Mouse (Mus musculus) liver, embryonic 13.5 days (tissue): ENCODE data around the gene Smc1b. TPM values are rescaled to one million over a fixed set of nuclear protein-coding genes. Genes with fewer than 3 reads are reported as not detected.

Source experiments
- ATAC-seq: fragments of 200-750 bp; cut with Nextera tagmentation; 2 replicates; pipeline ENCODE4 v1.8.0; 2017; ENCODE audit warnings: low read depth, mild to moderate bottlenecking, moderate number of reproducible peaks, moderate library complexity
- DNase-seq: peaks from one replicate; pipeline ENCODE4 v3.0.0; 2022
- H3K27ac ChIP-seq: fragments of 300-500 bp; sonication (generic); 2 replicates; pipeline ENCODE4 v1.5.1; 2015; ENCODE audit warnings: moderate library complexity, mild to moderate bottlenecking, inconsistent platforms
- H3K27me3 ChIP-seq: fragments of 300-500 bp; sonication (generic); 2 replicates; pipeline ENCODE4 v1.6.1; 2015; ENCODE audit warnings: mild to moderate bottlenecking, inconsistent platforms
- H3K36me3 ChIP-seq: fragments of 300-500 bp; sonication (generic); 2 replicates; pipeline ENCODE4 v1.6.1; 2015; ENCODE audit warnings: mild to moderate bottlenecking, inconsistent platforms
- H3K4me1 ChIP-seq: fragments of 300-500 bp; sonication (generic); replicated peaks from 2 replicates; pipeline ENCODE4 v1.6.1; 2015; ENCODE audit warnings: inconsistent platforms
- H3K4me2 ChIP-seq: fragments of 300-500 bp; sonication (generic); 2 replicates; pipeline ENCODE4 v1.6.1; 2015; ENCODE audit warnings: inconsistent platforms, mild to moderate bottlenecking, moderate library complexity
- H3K4me3 ChIP-seq: fragments of 300-500 bp; sonication (generic); replicated peaks from 2 replicates; pipeline ENCODE4 v1.5.1; 2015; ENCODE audit warnings: mild to moderate bottlenecking, inconsistent platforms
- H3K9ac ChIP-seq: fragments of 300-500 bp; sonication (generic); 2 replicates; pipeline ENCODE4 v1.6.1; 2015; ENCODE audit warnings: mild to moderate bottlenecking, inconsistent platforms
- H3K9me3 ChIP-seq: fragments of 300-500 bp; sonication (generic); replicated peaks from 2 replicates; pipeline ENCODE4 v1.6.1; 2016; ENCODE audit warnings: inconsistent platforms
- WGBS: fragments of 180-500 bp; shearing (Covaris S2); methylation state at CpG from one replicate; pipeline ENCODE4 v1.1.7; 2015; ENCODE audit not compliant: insufficient replicate concordance; 5-methylcytosine and 5-hydroxymethylcytosine counted together
- polyA plus RNA-seq: library from polyadenylated mRNA; unstranded; fragments of >200 nt; fragmentation: Nextera tagmentation; extraction: Ambion mirVana; gene quantifications from 2 replicates; pipeline ENCODE4 v1.2.1, GENCODE M21; 2015

Smc1b gene
- polyA plus RNA-seq, 1 experiment from 2014 or later: 0.35 TPM

DNA sequence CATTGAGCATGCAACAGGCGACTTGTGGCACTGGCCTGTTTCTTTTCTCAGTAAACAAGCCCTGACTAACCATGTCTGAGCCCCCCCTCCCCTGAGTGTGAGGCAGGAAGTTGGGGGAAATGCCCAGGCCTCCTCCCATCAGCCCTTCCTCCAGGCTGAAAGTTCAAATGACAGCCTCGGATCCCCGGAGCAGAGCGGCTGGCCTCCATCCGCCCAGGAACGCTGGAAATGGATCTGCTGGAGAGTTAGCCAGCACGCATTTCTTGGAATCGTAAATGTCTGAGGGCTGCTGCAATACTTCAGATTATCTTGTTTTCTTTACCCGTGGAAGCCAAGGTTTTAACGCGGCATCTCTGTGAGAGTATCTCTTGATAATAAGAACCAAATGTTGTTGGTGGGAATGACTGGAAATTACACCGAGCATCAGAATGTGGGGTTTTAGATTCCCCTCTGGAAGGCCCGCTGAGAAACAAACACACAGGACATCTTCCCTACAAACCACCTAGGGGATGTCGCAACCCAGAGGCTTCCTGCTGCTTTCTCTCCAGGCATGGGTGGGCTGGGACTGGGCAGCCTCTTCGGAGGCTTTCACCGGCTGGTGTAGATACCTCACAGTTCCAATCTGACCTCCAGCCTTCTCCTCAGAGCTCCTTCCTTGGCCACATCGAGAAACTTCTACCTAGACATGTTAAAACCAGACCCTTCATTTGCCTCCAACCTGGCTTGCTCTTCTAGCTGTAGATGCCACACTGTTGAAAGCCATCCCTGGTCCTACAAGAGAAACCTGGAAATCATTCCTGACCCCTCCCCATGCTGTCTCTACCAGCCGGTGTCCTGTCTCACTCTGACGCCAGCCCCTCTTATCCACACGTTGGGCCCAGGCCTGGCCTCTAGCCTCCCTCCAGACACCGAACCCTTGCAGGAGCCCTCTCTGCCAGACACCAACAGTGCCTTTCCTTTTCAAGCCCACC, 31.2 kb upstream of the Smc1b start:
- Histone ChIP-seq H3K4me2 (no peak overlapping the region), H3K36me3 (no peaks in the 10 kb centered on the region), H3K27me3 (no peaks in the 10 kb centered on the region), H3K9me3 (0 out of 2 replicates have a peak, but pooled peaks cover 1% of the 10 kb centered on the region), H3K27ac (no peak overlapping the region), H3K4me3 (no peak overlapping the region), H3K4me1 (no peaks in the 10 kb centered on the region), H3K9ac (no peak overlapping the region)
- DNase-seq: no peak
- WGBS: 34% methylated on average over 21 of the region's 21 CpGs
- ATAC-seq: no peak

DNA sequence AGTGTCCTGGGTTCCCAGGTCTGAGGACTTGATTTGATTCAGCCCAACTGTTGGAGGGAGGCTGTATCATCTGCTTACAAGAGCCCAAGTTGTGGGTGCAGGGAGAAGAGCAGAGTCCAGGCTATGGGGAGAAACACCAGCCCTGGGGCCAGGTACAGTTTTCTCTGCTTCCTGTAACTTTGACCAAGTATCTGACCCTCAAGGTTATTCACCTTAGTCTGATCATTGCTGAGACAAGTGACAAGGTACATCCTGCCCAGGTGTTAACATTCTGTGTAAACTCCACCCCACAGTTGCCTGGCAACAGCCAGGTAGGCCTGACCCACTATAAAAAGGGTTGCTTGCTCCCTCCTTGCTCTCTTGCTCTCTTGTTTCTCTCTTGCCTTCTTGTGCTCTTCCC, 29.7 kb upstream of the Smc1b start:
- no peak for DNase-seq
- ATAC-seq: no peak
- H3K4me3 ChIP-seq: no peak overlapping the region
- 0 out of 2 replicates have a peak, but pooled peaks cover 4% of the 10 kb centered on the region for H3K9me3 ChIP-seq
- H3K27me3 ChIP-seq: no peaks in the 10 kb centered on the region
- H3K9ac ChIP-seq: no peak overlapping the region
- H3K4me2 ChIP-seq: no peak overlapping the region
- H3K27ac ChIP-seq: no peak overlapping the region
- H3K36me3 ChIP-seq: no peaks in the 10 kb centered on the region
- H3K4me1 ChIP-seq: no peaks in the 10 kb centered on the region

DNA sequence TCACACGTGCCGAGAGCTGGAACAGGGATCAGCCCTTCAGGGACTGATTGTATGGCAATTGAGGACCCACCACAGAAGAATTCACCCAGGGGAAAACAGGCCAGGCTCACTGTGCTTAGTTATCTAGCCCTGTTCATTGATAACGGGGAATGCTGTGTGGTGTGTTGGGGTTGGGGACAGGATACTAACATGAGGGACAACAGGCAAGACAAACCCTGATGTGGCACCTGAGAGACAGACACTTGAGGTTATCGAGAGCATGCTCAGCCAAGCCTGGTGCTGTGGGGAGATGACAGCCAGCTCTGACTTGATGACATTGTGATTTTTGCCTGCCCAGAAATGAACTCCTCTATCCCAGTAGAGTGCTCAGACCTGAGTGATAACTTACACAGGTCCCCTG, 24.4 kb upstream of the Smc1b start:
- no peak overlapping the region for H3K4me2 ChIP-seq
- DNase-seq: no peak
- 44% methylated on average over 4 of the region's 4 CpGs for WGBS
- ATAC-seq: no peak
- no peak overlapping the region for H3K4me3 ChIP-seq
- H3K36me3 ChIP-seq: no peaks in the 10 kb centered on the region
- H3K27ac ChIP-seq: no peak overlapping the region
- H3K9ac ChIP-seq: no peak overlapping the region
- H3K4me1 ChIP-seq: no peaks in the 10 kb centered on the region
- H3K27me3 ChIP-seq: no peaks in the 10 kb centered on the region
- H3K9me3 ChIP-seq: 0 out of 2 replicates have a peak, but pooled peaks cover 4% of the 10 kb centered on the region

DNA sequence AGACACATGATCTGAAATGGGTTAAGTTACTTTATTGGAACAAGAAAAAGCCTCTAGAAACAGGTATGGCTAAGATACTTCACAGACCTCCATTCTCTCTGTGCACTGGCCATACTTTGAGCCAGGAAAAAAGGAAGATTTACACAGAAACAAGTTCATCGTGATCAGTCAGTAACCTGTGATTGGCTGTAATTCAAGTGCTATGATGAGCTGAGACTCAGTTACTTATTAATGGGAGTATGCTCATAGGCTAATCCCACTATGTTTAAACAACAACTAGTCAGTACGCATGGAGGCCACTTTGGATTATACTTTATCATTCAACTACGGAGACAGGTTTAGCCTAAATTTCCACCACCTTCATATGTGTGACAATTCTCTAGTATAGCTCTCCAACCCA, 22.3 kb upstream of the Smc1b start:
- Histone ChIP-seq H3K27ac (no peak overlapping the region), H3K9ac (no peak overlapping the region), H3K4me3 (no peak overlapping the region), H3K4me1 (no peaks in the 10 kb centered on the region), H3K9me3 (0 out of 2 replicates have a peak, but pooled peaks cover 4% of the 10 kb centered on the region), H3K27me3 (no peaks in the 10 kb centered on the region), H3K4me2 (no peak overlapping the region), H3K36me3 (no peaks in the 10 kb centered on the region)
- ATAC-seq (no peak), DNase-seq (no peak)
- 66% methylated on average over 3 of the region's 3 CpGs for WGBS

DNA sequence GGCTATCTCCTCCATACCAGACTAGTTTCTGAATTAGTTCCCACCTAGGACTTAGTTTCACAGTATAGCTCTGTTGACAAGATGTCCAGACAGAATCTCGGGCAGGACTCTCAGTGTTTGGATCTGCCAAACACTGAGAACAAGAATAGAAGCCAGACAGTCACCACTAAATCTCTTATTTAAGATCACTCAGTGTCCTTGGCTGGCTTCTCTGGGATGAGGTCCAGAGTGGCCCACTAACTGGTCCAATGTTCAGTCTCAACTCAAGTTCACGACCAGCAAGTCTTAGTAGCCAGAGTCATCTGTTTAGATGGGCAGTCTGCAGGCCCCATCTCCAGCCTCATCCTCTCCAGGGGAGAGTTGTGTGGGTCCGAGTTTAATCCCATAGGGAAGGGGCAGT, 20.8 kb upstream of the Smc1b start:
- no peaks in the 10 kb centered on the region for H3K9me3 ChIP-seq
- WGBS: 53% methylated on average over 3 of the region's 3 CpGs
- H3K9ac ChIP-seq: no peak overlapping the region
- DNase-seq (no peak), ATAC-seq (no peak)
- H3K4me1 ChIP-seq: no peaks in the 10 kb centered on the region
- H3K4me2 ChIP-seq: no peak overlapping the region
- H3K4me3 ChIP-seq: no peak overlapping the region
- H3K27me3 ChIP-seq: no peaks in the 10 kb centered on the region
- H3K36me3 ChIP-seq: no peaks in the 10 kb centered on the region
- H3K27ac ChIP-seq: no peak overlapping the region

DNA sequence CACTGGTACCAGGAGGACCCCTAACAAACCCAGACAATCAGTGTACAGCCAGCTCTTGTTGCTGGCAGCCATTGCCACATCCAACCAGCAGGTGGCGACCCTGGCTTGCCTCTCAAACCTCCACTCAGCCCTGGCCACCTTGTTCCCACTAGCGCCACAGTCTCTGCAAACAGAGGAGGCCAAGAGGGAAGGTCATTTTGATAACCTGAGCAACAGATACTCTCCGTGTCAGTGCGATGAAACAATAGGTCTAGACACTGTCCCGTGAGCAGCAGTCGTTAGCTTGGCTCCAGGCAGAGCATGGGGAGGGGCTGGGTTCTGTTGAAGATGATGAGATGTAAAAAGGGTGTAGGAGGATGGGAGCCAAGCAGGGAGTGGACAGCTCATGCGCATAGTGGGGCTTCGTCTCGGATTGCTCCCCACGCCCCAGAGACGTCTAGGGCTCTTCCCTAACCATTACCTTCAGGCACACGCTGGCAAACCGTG, 19.7 kb upstream of the Smc1b start:
- H3K36me3 ChIP-seq: no peaks in the 10 kb centered on the region
- DNase-seq: no peak
- H3K4me3 ChIP-seq: no peak overlapping the region
- no peak overlapping the region for H3K4me2 ChIP-seq
- H3K27ac ChIP-seq: no peak overlapping the region
- no peak overlapping the region for H3K9ac ChIP-seq
- no peaks in the 10 kb centered on the region for H3K9me3 ChIP-seq
- H3K4me1 ChIP-seq: no peaks in the 10 kb centered on the region
- 0 out of 2 replicates have a peak, but pooled peaks have one; percentile 7 for ATAC-seq
- 26% methylated on average over 13 of the region's 13 CpGs for WGBS
- H3K27me3 ChIP-seq: no peaks in the 10 kb centered on the region

DNA sequence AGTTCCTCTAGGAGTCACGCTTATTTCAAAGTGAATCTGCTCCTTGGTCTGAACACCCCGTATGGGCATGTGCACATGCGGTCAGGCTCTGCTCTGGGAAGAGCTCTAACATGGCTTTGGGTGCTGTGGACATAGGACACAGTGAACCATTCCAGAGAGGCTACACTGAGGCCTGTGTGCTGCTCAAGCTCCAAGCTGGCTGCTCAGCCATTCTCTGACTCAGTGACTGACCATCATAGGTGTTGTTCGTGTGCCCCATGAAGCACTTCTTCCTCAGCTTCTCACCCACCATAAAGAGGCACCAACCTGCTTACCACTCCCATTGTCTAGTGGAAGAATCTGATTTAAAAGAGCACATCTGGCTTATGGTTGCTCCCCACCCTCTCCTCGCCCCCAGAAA, 12.5 kb upstream of the Smc1b start:
- Histone ChIP-seq H3K9ac (no peak overlapping the region), H3K4me2 (no peak overlapping the region), H3K9me3 (no peaks in the 10 kb centered on the region), H3K27me3 (no peaks in the 10 kb centered on the region), H3K4me3 (no peak overlapping the region), H3K36me3 (no peaks in the 10 kb centered on the region), H3K27ac (no peak overlapping the region), H3K4me1 (no peaks in the 10 kb centered on the region)
- no peak for ATAC-seq
- DNase-seq: no peak
- WGBS: 71% methylated on average over 5 of the region's 5 CpGs

DNA sequence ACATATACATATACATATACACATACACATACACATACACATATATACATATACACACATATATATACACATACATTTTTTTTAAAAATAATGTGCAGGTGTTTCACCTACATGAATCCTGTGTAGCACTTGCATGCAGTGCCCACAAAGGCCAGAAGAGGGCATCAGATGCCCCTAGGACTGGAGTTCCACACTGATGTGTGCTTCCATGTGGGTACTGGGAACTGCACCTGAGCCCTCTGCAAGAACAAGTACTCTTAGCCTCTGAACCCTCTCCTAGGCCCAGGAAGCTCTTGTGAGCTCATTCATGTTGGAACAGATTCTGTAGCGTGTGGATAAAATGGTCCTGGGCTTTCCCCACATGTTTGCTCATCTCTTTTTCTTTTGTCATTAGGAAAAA, 12.0 kb upstream of the Smc1b start:
- H3K4me1 ChIP-seq: no peaks in the 10 kb centered on the region
- no peaks in the 10 kb centered on the region for H3K36me3 ChIP-seq
- H3K9ac ChIP-seq: no peak overlapping the region
- no peaks in the 10 kb centered on the region for H3K27me3 ChIP-seq
- no peak overlapping the region for H3K4me3 ChIP-seq
- ATAC-seq (no peak), DNase-seq (no peak)
- H3K9me3 ChIP-seq: no peaks in the 10 kb centered on the region
- no peak overlapping the region for H3K27ac ChIP-seq
- no peak overlapping the region for H3K4me2 ChIP-seq
- WGBS: 75% methylated on average over 1 of the region's 1 CpGs

DNA sequence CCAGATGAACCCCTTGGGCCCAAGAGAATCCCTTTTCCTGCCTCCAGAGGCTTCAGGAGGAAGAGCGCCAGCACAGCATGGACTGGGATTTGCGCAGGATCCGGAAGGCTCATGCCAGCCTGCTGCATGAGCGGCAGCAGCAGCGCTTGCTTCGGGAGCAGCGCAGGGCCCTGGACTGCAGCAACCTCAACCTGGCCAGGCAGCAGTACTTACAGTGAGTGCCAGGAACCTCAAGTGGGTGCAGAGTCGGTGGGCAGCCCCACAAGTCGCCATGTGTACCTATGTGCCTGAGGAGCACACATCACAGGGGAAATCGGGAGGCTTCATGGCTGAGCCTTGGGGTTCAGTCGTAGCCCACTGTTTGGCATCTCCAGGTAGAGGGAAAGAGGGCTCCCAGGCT, 11.4 kb upstream of the Smc1b start:
- no peak overlapping the region for H3K4me2 ChIP-seq
- H3K9ac ChIP-seq: no peak overlapping the region
- H3K4me3 ChIP-seq: no peak overlapping the region
- WGBS: 78% methylated on average over 11 of the region's 11 CpGs
- no peak for ATAC-seq
- no peak for DNase-seq
- no peak overlapping the region for H3K27ac ChIP-seq
- no peaks in the 10 kb centered on the region for H3K9me3 ChIP-seq
- H3K27me3 ChIP-seq: no peaks in the 10 kb centered on the region
- no peaks in the 10 kb centered on the region for H3K36me3 ChIP-seq
- H3K4me1 ChIP-seq: no peaks in the 10 kb centered on the region

DNA sequence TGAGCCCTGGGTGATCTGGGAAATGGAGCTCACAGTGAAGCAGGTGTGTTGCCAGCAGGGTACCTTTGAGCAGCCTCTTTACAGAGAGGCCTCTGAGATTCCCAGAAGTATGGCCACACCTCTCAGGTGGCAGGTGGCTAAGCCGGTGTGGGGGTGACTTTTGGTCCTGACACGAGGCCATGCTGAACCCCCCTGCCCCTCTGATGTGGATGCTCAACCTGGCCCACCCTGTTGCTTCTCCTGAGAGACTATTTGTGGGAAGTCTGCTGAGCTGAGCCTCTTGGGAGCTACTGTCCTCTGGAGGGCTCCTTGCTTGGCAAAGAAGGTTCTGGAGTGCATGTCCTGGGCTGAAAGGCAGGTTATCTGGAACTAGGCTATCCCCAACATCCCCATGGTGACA, 10.7 kb upstream of the Smc1b start:
- Histone ChIP-seq H3K4me3 (no peak overlapping the region), H3K4me2 (no peak overlapping the region), H3K27ac (no peak overlapping the region), H3K4me1 (no peaks in the 10 kb centered on the region), H3K9ac (no peak overlapping the region), H3K36me3 (no peaks in the 10 kb centered on the region), H3K27me3 (no peaks in the 10 kb centered on the region), H3K9me3 (no peaks in the 10 kb centered on the region)
- DNase-seq (no peak), ATAC-seq (no peak)
- WGBS: 37% methylated on average over 2 of the region's 2 CpGs

DNA sequence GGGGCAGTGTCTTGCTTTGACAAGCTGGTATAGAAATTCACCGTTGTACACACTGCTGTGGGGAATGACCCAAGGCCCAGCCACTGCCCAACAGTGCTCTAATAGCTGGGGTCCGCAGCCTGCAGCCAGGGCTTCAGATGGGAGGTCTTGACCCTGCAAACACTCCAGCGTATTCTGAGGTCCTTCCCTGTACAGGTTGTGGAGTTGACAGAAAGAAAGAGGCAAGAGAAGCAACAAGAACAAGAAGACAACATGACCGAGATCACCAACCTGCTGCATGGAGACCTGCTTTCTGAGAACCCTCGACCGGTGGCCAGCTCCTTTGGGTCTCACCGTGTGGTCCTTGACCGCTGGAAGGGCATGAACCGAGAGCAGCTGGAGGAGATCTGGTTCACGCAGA, 9.5 kb upstream of the Smc1b start:
- Histone ChIP-seq H3K4me3 (no peak overlapping the region), H3K27ac (no peak overlapping the region), H3K9me3 (no peaks in the 10 kb centered on the region), H3K9ac (no peak overlapping the region), H3K27me3 (no peaks in the 10 kb centered on the region), H3K36me3 (no peaks in the 10 kb centered on the region), H3K4me1 (no peaks in the 10 kb centered on the region), H3K4me2 (no peak overlapping the region)
- ATAC-seq (no peak), DNase-seq (no peak)
- WGBS: 74% methylated on average over 10 of the region's 10 CpGs

DNA sequence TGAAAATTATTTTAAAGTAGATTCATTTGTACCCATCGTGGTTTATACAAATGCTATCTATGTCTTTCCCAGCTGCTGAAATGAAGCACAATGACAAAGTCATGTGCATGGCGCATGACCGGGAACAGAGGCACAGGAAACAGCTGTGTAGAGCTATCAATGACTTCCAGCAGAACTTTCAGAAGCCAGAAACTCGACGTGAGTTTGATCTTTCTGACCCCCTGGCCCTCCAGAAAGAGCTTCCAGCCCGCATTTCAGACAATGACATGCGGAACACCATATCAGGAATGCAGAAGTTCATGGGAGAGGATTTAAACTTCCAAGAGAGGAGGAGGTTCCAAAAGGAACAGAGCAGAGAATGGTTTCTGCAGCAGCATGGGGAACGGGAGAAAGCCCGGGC, 3.4 kb upstream of the Smc1b start:
- 21% methylated on average over 9 of the region's 9 CpGs for WGBS
- no peak overlapping the region for H3K27ac ChIP-seq

More for the DNA sequence above, 3.4 kb upstream of the Smc1b start:
- Histone ChIP-seq H3K9ac (no peak overlapping the region), H3K27me3 (peaks cover 5% of the 10 kb centered on the region; the same call in 1 of the 2 replicates), H3K4me1 (0 out of 2 replicates have a peak, but pooled peaks cover 4% of the 10 kb centered on the region), H3K9me3 (no peaks in the 10 kb centered on the region), H3K4me3 (no peak overlapping the region), H3K36me3 (no peaks in the 10 kb centered on the region), H3K4me2 (no peak overlapping the region)
- no peak for ATAC-seq
- DNase-seq: no peak
